Comparison of ENCODE assay signal across 8 mouse cellular contexts in genomic region chr4:71291111-71291740, GRCm38 (mm10).
DNase-seq lines count a peak whose midpoint lies in the region; ATAC-seq and TF ChIP-seq lines count a peak whose summit lies in the region.
"Not testable (repeated sequence)": the region's sequence is repeated elsewhere in the genome, so short reads cannot be mapped to it uniquely, and the experiment has no call there.

No protein-coding gene starts in this region.

- ATAC-seq in erythroid progenitor cell, adult 5-6 weeks (replicated peaks; ENCODE audit: low FRiP score, poor library complexity, severe bottlenecking) = peak; percentile 75
- peak; percentile 94 for ATAC-seq in liver, postnatal 0 days
- peak; percentile 100 for ATAC-seq in megakaryocyte-erythroid progenitor cell, adult 5-6 weeks (replicated peaks; ENCODE audit: low FRiP score, low TSS enrichment, poor library complexity, severe bottlenecking)

- H3K27ac ChIP-seq in liver, postnatal 0 days (ENCODE audit: low read depth) = peak overlapping the region; percentile 60; the same call in 1 of the 2 replicates

- H3K4me2 ChIP-seq in liver, postnatal 0 days (ENCODE audit: low read depth, low read length) = peak overlapping the region; percentile 54

- not testable (repeated sequence) for TF ChIP-seq CTCF in liver, postnatal 0 days (IDR thresholded peaks at IDR 0.05; ENCODE audit: low read depth)

- peak overlapping the region; percentile 37 for H3K4me3 ChIP-seq in liver, postnatal 0 days (ENCODE audit: low read depth, low read length)

- not testable (repeated sequence) for H3K27me3 ChIP-seq in liver, postnatal 0 days (ENCODE audit: insufficient read depth, low read length)

- intact Hi-C loops in heart, postnatal 14 days (cut with DNase I) = not testable (repeated sequence)

- DNase-seq in 416B (ENCODE audit: low read depth) = peak; percentile 82
- DNase-seq in adrenal gland, adult (ENCODE audit: inconsistent age in 2 of 2, low spot score in 1 of 2) = peak; percentile 31 to 61
- DNase-seq in heart, postnatal 14 days = peak; percentile 5 to 17
- DNase-seq in kidney, postnatal 4 days = peak; percentile 29 to 46
- DNase-seq in liver, postnatal 0 days = peak; percentile 57
- DNase-seq in spleen, postnatal 4 days (ENCODE audit: low spot score in 2 of 2) = peak; percentile 37 to 68

- H3K9ac ChIP-seq in liver, postnatal 0 days (replicated peaks) = peak overlapping the region; percentile 44; the same call in 1 of the 2 replicates

- 70% methylated on average over 22 of the region's 22 CpGs for WGBS in liver, postnatal 0 days (ENCODE audit: insufficient replicate concordance)

- not testable (repeated sequence) for H3K4me1 ChIP-seq in liver, postnatal 0 days (ENCODE audit: insufficient read depth)

- not testable (repeated sequence) for H3K9me3 ChIP-seq in liver, postnatal 0 days (ENCODE audit: low read length)

- peak; percentile 49; the same call in 1 of the 2 replicates for TF ChIP-seq EP300 in liver, postnatal 0 days (IDR thresholded peaks at IDR 0.05; ENCODE audit: low read depth)

- H3K36me3 ChIP-seq in liver, postnatal 0 days (replicated peaks; ENCODE audit: insufficient read depth, low read length) = not testable (repeated sequence)

Comparison
In these comparisons a context has a peak if more than half of its experiments do, and no peak if none do; other contexts are left out.
1. Peak in every context shown above with its lines: DNase-seq, ATAC-seq, H3K4me3 ChIP-seq and H3K27ac ChIP-seq.
2. DNase-seq: peak in every context shown above with its lines; median percentile 82 in 416B; 57 in liver, postnatal 0 days; 52 in spleen, postnatal 4 days; 46 in adrenal gland, adult; 38 in kidney, postnatal 4 days; 11 in heart, postnatal 14 days.